Mouse (Mus musculus): ENCODE results near the gene Gm17334. TPM values are rescaled to one million over a fixed set of nuclear protein-coding genes. Genes with fewer than 3 reads are reported as not detected.

The Gm17334 gene
- polyA plus RNA-seq (2012; rRNA removed): 0.32 and 0.44 TPM in 2 replicates

DNA sequence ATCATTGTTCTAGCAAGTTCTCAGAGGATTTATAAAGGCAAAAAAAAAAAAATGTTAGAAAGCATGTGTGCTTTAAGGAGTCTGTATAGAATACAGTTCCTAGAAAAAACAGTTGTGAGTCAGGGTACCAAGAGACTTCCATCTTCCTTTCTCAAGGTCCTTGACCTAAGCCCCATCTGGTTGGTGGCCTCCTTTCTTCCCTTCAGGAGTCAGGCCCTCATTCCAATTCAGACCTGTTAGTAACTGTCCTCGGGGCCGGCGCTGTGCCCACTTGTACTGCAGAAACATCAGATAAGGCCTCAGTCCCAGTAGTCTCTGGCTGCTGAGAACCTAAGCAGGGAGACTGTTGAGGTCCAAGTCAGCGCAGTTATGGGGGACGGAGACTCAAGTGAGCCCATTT is at the start of gene Gm17334:
Gene Gm17334, minus strand, starts transcription at position 101 of the 400 bp plus-strand sequence.
- H3K27me3 ChIP-seq (ENCODE audit: control insufficient read depth, insufficient read depth, low read length): peaks cover 2% of the 10 kb centered on the region; the same call in 1 of the 2 replicates
- WGBS: 89% methylated on average over 5 of the region's 5 CpGs
- H3K4me1 ChIP-seq (ENCODE audit: control insufficient read depth, insufficient read depth, low read length): no peaks in the 10 kb centered on the region
- no peak within 1 kb of the TSS for H3K4me3 ChIP-seq (replicated peaks; ENCODE audit: insufficient read depth, low read depth, low read length)
- TF ChIP-seq CTCF (IDR thresholded peaks at IDR 0.05; ENCODE audit: borderline replicate concordance, insufficient read depth, low read depth, low read length) (no peak), POLR2A (IDR thresholded peaks at IDR 0.05; ENCODE audit: borderline replicate concordance, insufficient read depth, low read length) (no peak)
- no peak for DNase-seq
- H3K27ac ChIP-seq (ENCODE audit: insufficient read depth, low read length): no peak within 1 kb of the TSS

DNA sequence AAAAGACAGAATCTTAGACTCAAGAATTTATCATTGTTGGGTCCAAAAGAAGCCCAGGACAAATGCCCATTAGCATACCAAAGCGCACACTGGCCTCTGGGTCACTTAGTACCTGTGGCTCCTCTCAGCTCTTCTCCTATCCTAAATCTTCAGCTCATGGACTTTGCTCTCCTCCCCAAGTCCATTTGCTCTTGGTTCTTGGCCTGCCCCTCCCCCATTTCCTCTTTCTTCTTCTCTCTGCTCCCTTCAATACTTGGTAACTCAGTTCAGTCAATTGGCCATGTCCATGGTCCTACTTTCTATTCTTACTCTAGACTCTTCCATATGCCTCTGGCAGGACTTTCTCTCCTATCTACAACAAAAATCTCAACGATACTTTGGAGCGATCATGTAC is 49.0 kb upstream of the Gm17334 start:
- no peak for TF ChIP-seq CTCF (IDR thresholded peaks at IDR 0.05; ENCODE audit: borderline replicate concordance, insufficient read depth, low read depth, low read length)
- no peak for TF ChIP-seq POLR2A (IDR thresholded peaks at IDR 0.05; ENCODE audit: borderline replicate concordance, insufficient read depth, low read length)
- 97% methylated on average over 3 of the region's 3 CpGs for WGBS

DNA sequence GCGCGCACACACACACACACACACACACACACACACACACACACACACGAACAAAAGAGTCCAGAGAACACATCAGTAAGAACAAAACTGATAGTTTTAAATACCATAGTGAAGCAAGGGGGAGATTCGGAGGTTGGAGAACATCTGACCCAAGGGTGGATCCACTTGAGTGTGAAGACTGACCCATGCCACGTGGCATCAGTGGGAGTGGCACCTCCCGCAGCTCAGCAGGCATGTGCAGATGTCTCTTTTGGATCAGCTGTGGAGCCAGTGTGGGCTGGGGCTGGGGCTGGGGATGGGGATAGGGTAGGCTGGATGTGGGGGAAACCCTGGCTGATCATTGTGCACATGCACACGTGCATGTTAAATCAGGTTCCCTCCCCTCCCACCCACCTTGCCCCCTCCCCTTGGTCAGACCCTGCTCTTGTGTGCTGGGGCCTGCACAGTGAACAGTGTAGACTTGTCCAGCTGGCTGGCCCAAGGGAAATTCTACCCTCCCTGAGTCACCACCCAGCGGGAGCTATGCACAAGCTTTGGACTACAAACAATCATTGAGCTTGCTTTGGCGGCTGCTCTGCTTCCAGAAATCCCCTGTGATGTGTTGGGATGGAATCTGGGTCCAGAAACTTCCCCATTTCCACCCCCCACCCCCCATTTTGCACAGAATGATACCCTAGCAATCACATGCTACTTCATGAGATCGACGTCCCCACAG is 48.4 kb upstream of the Gm17334 start:
- WGBS: 70% methylated on average over 11 of the region's 11 CpGs
- DNase-seq: no peak
- TF ChIP-seq CTCF (IDR thresholded peaks at IDR 0.05; ENCODE audit: borderline replicate concordance, insufficient read depth, low read depth, low read length) (no peak), POLR2A (IDR thresholded peaks at IDR 0.05; ENCODE audit: borderline replicate concordance, insufficient read depth, low read length) (no peak)
- Histone ChIP-seq H3K27me3 (ENCODE audit: control insufficient read depth, insufficient read depth, low read length) (no peaks in the 10 kb centered on the region), H3K4me1 (ENCODE audit: control insufficient read depth, insufficient read depth, low read length) (peaks cover 10% of the 10 kb centered on the region), H3K27ac (ENCODE audit: insufficient read depth, low read length) (no peak overlapping the region), H3K4me3 (replicated peaks; ENCODE audit: insufficient read depth, low read depth, low read length) (no peak overlapping the region)

More for the DNA sequence above, 49.0 kb upstream of the Gm17334 start:
- H3K4me1 ChIP-seq (ENCODE audit: control insufficient read depth, insufficient read depth, low read length): peaks cover 8% of the 10 kb centered on the region
- H3K4me3 ChIP-seq (replicated peaks; ENCODE audit: insufficient read depth, low read depth, low read length): no peak overlapping the region
- H3K27me3 ChIP-seq (ENCODE audit: control insufficient read depth, insufficient read depth, low read length): no peaks in the 10 kb centered on the region
- H3K27ac ChIP-seq (ENCODE audit: insufficient read depth, low read length): no peak overlapping the region
- DNase-seq: no peak

DNA sequence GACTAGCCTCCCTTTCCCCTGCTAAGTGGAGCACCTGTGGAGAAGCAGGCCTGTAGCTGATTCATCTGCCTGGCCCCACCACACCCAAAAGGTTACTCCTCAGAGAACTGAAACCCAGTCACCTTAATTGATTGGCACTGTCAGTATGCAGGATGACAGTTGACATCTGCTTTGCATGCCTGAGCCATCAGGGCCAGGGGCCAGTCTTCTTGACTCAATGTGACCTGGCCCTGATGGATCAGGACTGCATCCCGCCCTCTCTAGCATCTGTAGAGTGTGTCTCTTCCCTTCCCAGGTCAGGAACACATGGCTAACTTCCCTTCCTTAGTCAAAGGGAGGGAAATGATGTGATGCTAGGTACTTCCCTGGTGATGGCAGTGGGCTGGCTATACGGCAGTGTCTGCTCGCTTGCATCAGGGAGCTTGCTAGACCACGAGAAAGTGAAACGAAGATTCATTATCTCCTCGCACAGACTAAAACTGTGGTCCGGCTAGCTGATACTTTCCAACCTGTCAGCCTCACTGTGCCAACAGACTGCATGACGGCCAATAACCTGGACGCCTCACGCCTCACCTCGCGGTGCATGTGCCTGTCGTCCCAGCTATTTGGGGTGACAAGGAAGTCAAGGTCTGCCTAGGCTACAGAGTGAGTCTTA is 47.7 kb upstream of the Gm17334 start:
- no peak overlapping the region for H3K4me3 ChIP-seq (replicated peaks; ENCODE audit: insufficient read depth, low read depth, low read length)
- no peaks in the 10 kb centered on the region for H3K27me3 ChIP-seq (ENCODE audit: control insufficient read depth, insufficient read depth, low read length)
- peaks cover 10% of the 10 kb centered on the region for H3K4me1 ChIP-seq (ENCODE audit: control insufficient read depth, insufficient read depth, low read length)
- WGBS: 76% methylated on average over 13 of the region's 13 CpGs
- H3K27ac ChIP-seq (ENCODE audit: insufficient read depth, low read length): no peak overlapping the region
- no peak for DNase-seq
- TF ChIP-seq POLR2A (IDR thresholded peaks at IDR 0.05; ENCODE audit: borderline replicate concordance, insufficient read depth, low read length): no peak
- no peak for TF ChIP-seq CTCF (IDR thresholded peaks at IDR 0.05; ENCODE audit: borderline replicate concordance, insufficient read depth, low read depth, low read length)

DNA sequence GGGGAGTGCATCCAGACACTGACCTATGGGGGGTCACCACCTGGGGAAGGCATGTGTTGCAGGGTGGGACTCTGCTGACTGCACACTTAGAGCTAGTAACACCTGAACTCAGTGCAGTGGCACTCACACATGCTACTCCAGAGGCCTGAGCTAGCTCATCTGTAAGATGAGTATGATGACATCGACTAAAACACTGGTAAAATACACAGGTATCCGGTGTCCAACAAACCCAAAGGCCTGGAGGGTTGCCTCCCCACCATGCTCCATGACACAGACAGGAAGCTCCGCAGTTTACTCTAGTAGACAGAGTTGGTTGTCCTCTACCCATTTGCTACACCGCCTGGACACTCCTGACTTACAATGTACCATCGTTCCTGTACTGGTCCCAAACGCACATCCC is 46.5 kb upstream of the Gm17334 start:
- Histone ChIP-seq H3K27me3 (ENCODE audit: control insufficient read depth, insufficient read depth, low read length) (no peaks in the 10 kb centered on the region), H3K4me1 (ENCODE audit: control insufficient read depth, insufficient read depth, low read length) (peaks cover 10% of the 10 kb centered on the region), H3K27ac (ENCODE audit: insufficient read depth, low read length) (no peak overlapping the region), H3K4me3 (replicated peaks; ENCODE audit: insufficient read depth, low read depth, low read length) (no peak overlapping the region)
- no peak for TF ChIP-seq CTCF (IDR thresholded peaks at IDR 0.05; ENCODE audit: borderline replicate concordance, insufficient read depth, low read depth, low read length)
- TF ChIP-seq POLR2A (IDR thresholded peaks at IDR 0.05; ENCODE audit: borderline replicate concordance, insufficient read depth, low read length): no peak
- 93% methylated on average over 6 of the region's 6 CpGs for WGBS
- DNase-seq: no peak

DNA sequence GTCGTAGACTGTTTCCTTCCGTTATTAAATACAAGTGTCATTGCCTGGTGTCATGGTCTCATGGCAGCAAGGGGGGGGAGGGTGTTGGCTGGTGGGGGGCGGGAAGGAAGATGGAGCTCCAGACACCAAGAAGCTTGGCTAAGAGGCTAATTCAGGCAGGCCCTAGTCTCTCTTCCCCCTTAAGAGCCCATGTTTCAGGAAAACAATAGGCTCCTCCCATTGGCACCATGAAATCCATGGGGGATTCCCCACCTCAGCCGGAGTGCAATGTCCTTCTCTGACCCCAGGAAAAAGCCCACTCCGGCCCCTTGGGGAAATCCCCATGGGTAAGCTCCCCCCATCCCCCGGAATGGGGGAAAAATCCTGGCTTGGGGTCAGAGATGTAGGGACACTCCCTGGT is 45.8 kb upstream of the Gm17334 start:
- no peak overlapping the region for H3K4me3 ChIP-seq (replicated peaks; ENCODE audit: insufficient read depth, low read depth, low read length)
- 66% methylated on average over 6 of the region's 6 CpGs for WGBS
- no peak overlapping the region for H3K27ac ChIP-seq (ENCODE audit: insufficient read depth, low read length)
- TF ChIP-seq POLR2A (IDR thresholded peaks at IDR 0.05; ENCODE audit: borderline replicate concordance, insufficient read depth, low read length) (no peak), CTCF (IDR thresholded peaks at IDR 0.05; ENCODE audit: borderline replicate concordance, insufficient read depth, low read depth, low read length) (no peak)
- peaks cover 10% of the 10 kb centered on the region for H3K4me1 ChIP-seq (ENCODE audit: control insufficient read depth, insufficient read depth, low read length)
- DNase-seq: no peak
- H3K27me3 ChIP-seq (ENCODE audit: control insufficient read depth, insufficient read depth, low read length): no peaks in the 10 kb centered on the region

DNA sequence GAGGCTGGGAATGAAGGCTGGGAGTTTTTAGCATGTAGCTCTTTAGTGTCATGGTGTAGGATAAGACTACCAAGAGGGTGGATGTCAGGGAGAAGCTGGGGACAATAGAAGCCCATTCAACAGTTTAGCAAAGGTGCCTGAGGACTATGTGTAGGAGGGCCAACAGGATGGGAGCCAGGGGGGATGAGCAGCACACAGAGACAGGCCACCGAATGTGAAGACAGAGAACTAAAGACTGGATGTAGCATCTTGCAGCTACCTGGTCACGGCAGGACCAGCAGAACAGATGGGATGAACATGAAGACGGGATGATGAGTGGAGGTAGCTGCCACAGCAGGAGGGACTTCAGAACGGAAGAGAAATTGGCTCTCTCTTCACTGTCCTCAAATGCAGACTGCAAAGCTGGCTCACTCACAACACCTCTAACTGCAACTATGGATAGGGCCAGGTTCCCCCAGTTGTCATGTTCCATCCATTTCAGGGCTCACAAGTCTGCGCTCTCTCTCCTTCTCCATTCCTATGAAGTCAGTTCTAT is 43.9 kb upstream of the Gm17334 start:
- Histone ChIP-seq H3K27ac (ENCODE audit: insufficient read depth, low read length) (no peak overlapping the region), H3K4me1 (ENCODE audit: control insufficient read depth, insufficient read depth, low read length) (peaks cover 10% of the 10 kb centered on the region), H3K4me3 (replicated peaks; ENCODE audit: insufficient read depth, low read depth, low read length) (no peak overlapping the region), H3K27me3 (ENCODE audit: control insufficient read depth, insufficient read depth, low read length) (no peaks in the 10 kb centered on the region)
- no peak for TF ChIP-seq POLR2A (IDR thresholded peaks at IDR 0.05; ENCODE audit: borderline replicate concordance, insufficient read depth, low read length)
- TF ChIP-seq CTCF (IDR thresholded peaks at IDR 0.05; ENCODE audit: borderline replicate concordance, insufficient read depth, low read depth, low read length): no peak
- peak; percentile 37 to 69 for DNase-seq
- WGBS: 23% methylated on average over 5 of the region's 5 CpGs
